Mouse (Mus musculus): ENCODE measurements at regions not wholly inside any gene's neighbourhood (a gene's known extent, or its start where the extent isn't known, plus 50 kb on each side); places are given as distances from the start of the nearest gene placed in this dataset.

DNA sequence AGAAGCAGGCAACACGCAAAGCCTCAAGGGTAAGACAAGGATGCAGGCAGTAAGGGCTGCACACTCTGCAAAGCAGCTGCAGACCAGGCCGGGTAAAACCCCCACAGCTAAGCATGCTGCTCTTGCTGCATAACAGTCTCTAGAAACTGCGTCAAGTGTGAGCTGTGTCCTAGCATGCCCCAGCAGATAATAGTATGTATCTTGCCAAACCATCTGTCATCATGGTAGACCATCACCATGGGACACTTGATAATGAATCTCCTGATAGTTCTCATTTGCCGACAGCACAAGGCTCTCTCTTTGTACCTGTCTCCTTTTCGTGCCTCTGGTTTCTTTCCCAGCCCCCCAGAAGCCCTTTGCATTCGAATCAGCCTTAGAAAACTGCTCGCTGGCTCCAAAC lies 52.5 kb upstream of the Ddx18 start:
- DNase-seq (ENCODE audit: low spot score in 2 of 2): no peak

DNA sequence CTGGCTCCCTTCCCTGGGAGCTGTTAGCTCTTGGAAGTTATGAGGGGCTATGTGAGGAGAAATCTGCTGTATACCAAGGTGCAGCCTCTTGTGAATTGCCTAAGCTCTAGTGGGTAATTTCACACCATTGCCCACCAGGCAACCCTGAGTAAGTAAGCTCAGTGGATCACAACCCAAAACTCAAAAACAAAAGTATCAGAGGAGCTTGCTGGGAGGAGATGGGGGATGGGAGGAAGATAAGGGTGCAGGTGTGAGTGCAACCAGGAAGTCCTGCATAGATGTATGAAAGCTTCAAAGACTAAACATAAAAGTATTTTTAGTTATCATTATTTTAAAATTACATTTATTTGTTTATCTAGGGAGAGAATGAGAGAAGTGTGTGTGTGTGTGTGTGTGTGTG lies 50.8 kb upstream of the Ddx18 start:
- DNase-seq (ENCODE audit: low spot score in 2 of 2): no peak

All from right cerebral cortex, postnatal 10 days (tissue).